Mouse (Mus musculus) lung, embryonic 14.5 days (tissue): ENCODE measurements around the gene Fbxo44. TPM values are rescaled to one million over a fixed set of nuclear protein-coding genes. Genes with fewer than 3 reads are reported as not detected.

Experiments
- ATAC-seq: fragments of 200-750 bp; cut with Nextera tagmentation; 2 replicates; pipeline ENCODE4 v1.8.0; 2017; ENCODE audit warnings: mild to moderate bottlenecking, moderate TSS enrichment, moderate library complexity; ENCODE audit not compliant: insufficient read depth
- DNase-seq: peaks from one replicate; pipeline ENCODE4 v3.0.0-alpha.2; 2015
- H3K27ac ChIP-seq: fragments of 300-500 bp; sonication (generic); 2 replicates; pipeline ENCODE4 v1.5.1; 2014; ENCODE audit warnings: low read depth, mild to moderate bottlenecking, moderate library complexity
- H3K27me3 ChIP-seq: fragments of 300-500 bp; sonication (generic); 2 replicates; pipeline ENCODE4 v1.6.1; 2014; ENCODE audit warnings: low read length, control low read depth; ENCODE audit not compliant: insufficient read depth
- H3K36me3 ChIP-seq: fragments of 300-500 bp; sonication (generic); 2 replicates; pipeline ENCODE4 v1.6.1; 2014; ENCODE audit warnings: control low read depth; ENCODE audit not compliant: insufficient read depth
- H3K4me1 ChIP-seq: fragments of 300-500 bp; sonication (generic); 2 replicates; pipeline ENCODE4 v1.6.1; 2014; ENCODE audit warnings: antibody characterized with exemption, control low read depth; ENCODE audit not compliant: insufficient read depth
- H3K4me2 ChIP-seq: fragments of 300-500 bp; sonication (generic); 2 replicates; pipeline ENCODE4 v1.6.1; 2014; ENCODE audit warnings: mild to moderate bottlenecking
- H3K4me3 ChIP-seq: fragments of 300-500 bp; sonication (generic); 2 replicates; pipeline ENCODE4 v1.5.1; 2014; ENCODE audit warnings: low read depth, low read length
- H3K9ac ChIP-seq: fragments of 300-500 bp; sonication (generic); 2 replicates; pipeline ENCODE4 v1.6.1; 2014
- H3K9me3 ChIP-seq: fragments of 300-500 bp; sonication (generic); 2 replicates; pipeline ENCODE4 v1.6.1; 2016; ENCODE audit warnings: low read depth, low read length, control low read depth
- CTCF ChIP-seq: IDR thresholded peaks from 2 replicates; pipeline ENCODE4 v1.5.1; 2016; ENCODE audit warnings: antibody characterized with exemption, low read depth
- WGBS: fragments of 180-500 bp; shearing (Covaris S2); extraction: QIAGEN DNeasy Blood & Tissue Kit; methylation state at CpG from one replicate; pipeline ENCODE4 v1.1.7; 2014; 5-methylcytosine and 5-hydroxymethylcytosine counted together
- polyA plus RNA-seq: library from polyadenylated mRNA; unstranded; fragments of >200 nt; fragmentation: Nextera tagmentation; extraction: Ambion mirVana; gene quantifications from 2 replicates; pipeline ENCODE4 v1.2.1, GENCODE M21; 2014

Fbxo44 gene
- polyA plus RNA-seq, 1 experiment from 2014 or later: 11.0 TPM

GRCm38 (mm10) chr4:148164461-148164860 is 4.2 kb upstream of the Fbxo44 start:
- DNase-seq: no peak
- ATAC-seq: no peak
- H3K4me3 ChIP-seq: no peak overlapping the region
- H3K9me3 ChIP-seq: no peaks in the 10 kb centered on the region
- 1% methylated on average over 16 of the region's 16 CpGs for WGBS
- H3K4me2 ChIP-seq: peak overlapping the region; percentile 54; the same call in 1 of the 2 replicates
- TF ChIP-seq CTCF: no peak
- H3K27me3 ChIP-seq: peaks cover 77% of the 10 kb centered on the region
- H3K27ac ChIP-seq: no peak overlapping the region
- no peak overlapping the region for H3K9ac ChIP-seq
- H3K4me1 ChIP-seq: no peaks in the 10 kb centered on the region
- no peaks in the 10 kb centered on the region for H3K36me3 ChIP-seq

- Histone ChIP-seq H3K9ac (no peak overlapping the region), H3K27ac (no peak overlapping the region), H3K4me1 (no peaks in the 10 kb centered on the region), H3K4me3 (peak overlapping the region; percentile 22), H3K4me2 (peak overlapping the region; percentile 54), H3K27me3 (peaks cover 75% of the 10 kb centered on the region), H3K9me3 (no peaks in the 10 kb centered on the region), H3K36me3 (no peaks in the 10 kb centered on the region)
- peak; percentile 78 for DNase-seq
- TF ChIP-seq CTCF: peak; percentile 73
- under 1% methylated on average over 29 of the region's 29 CpGs for WGBS
- peak; percentile 22; the same call in 1 of the 2 replicates for ATAC-seq
Measured at GRCm38 (mm10) chr4:148164002-148164439, 3.7 kb upstream of the Fbxo44 start.

GRCm38 (mm10) chr4:148159544-148160435 is 492 bp downstream of the Fbxo44 start:
- WGBS: under 1% methylated on average over 52 of the region's 55 CpGs
- Histone ChIP-seq H3K36me3 (no peaks in the 10 kb centered on the region), H3K27me3 (peaks cover 50% of the 10 kb centered on the region), H3K4me3 (peak overlapping the region; percentile 56), H3K9ac (peak overlapping the region; percentile 58), H3K4me2 (peak overlapping the region; percentile 97), H3K9me3 (no peaks in the 10 kb centered on the region), H3K27ac (peak overlapping the region; percentile 52; the same call in 1 of the 2 replicates), H3K4me1 (no peaks in the 10 kb centered on the region)
- ATAC-seq (peak; percentile 89), DNase-seq (peak; percentile 93)
- peak; percentile 41 for TF ChIP-seq CTCF

- Histone ChIP-seq H3K4me1 (no peaks in the 10 kb centered on the region), H3K27me3 (peaks cover 39% of the 10 kb centered on the region), H3K27ac (no peak overlapping the region), H3K36me3 (no peaks in the 10 kb centered on the region), H3K9me3 (no peaks in the 10 kb centered on the region), H3K9ac (peak overlapping the region; percentile 58), H3K4me2 (peak overlapping the region; percentile 97), H3K4me3 (peak overlapping the region; percentile 56)
- 32% methylated on average over 27 of the region's 27 CpGs for WGBS
- ATAC-seq: no peak
- TF ChIP-seq CTCF: no peak
- peak; percentile 19 for DNase-seq
Measured at GRCm38 (mm10) chr4:148158436-148159348, 1.6 kb downstream of the Fbxo44 start.

GRCm38 (mm10) chr4:148154982-148155381 is 5.3 kb downstream of the Fbxo44 start:
- Histone ChIP-seq H3K27me3 (peaks cover 5% of the 10 kb centered on the region; the same call in 1 of the 2 replicates), H3K4me2 (no peak overlapping the region), H3K9me3 (no peaks in the 10 kb centered on the region), H3K9ac (no peak overlapping the region), H3K36me3 (no peaks in the 10 kb centered on the region), H3K4me3 (no peak overlapping the region), H3K27ac (no peak overlapping the region), H3K4me1 (no peaks in the 10 kb centered on the region)
- WGBS: 54% methylated on average over 3 of the region's 3 CpGs
- no peak for ATAC-seq
- peak; percentile 61 for TF ChIP-seq CTCF
- DNase-seq: peak; percentile 63

- Histone ChIP-seq H3K36me3 (no peaks in the 10 kb centered on the region), H3K27me3 (no peaks in the 10 kb centered on the region), H3K4me3 (no peak overlapping the region), H3K4me1 (no peaks in the 10 kb centered on the region), H3K9me3 (no peaks in the 10 kb centered on the region), H3K27ac (no peak overlapping the region), H3K9ac (no peak overlapping the region), H3K4me2 (no peak overlapping the region)
- no peak for ATAC-seq
- 85% methylated on average over 4 of the region's 4 CpGs for WGBS
- no peak for DNase-seq
- TF ChIP-seq CTCF: no peak
Measured at GRCm38 (mm10) chr4:148154006-148154405, 6.3 kb downstream of the Fbxo44 start.
